Mouse (Mus musculus): Measurements from ENCODE around the gene Stac2. TPM values are rescaled to one million over a fixed set of nuclear protein-coding genes. Genes with fewer than 3 reads are reported as not detected.

The Stac2 gene
- 10 to 100 TPM; 47.7 to 56.4 (median 52.4) TPM for total RNA-seq (2022)

- no peak for DNase-seq (ENCODE audit: low spot score in 2 of 2)
Observed at GRCm38 (mm10) chr11:98052989-98053834, at the start of gene Stac2. TSS of gene Stac2 (minus strand) at chr11:98053462.

GRCm38 (mm10) chr11:98101332-98101731 is 48.1 kb upstream of the Stac2 start:
- DNase-seq (ENCODE audit: low spot score in 2 of 2): no peak

- DNase-seq (ENCODE audit: low spot score in 2 of 2): no peak
Observed at GRCm38 (mm10) chr11:98090583-98090982, 37.3 kb upstream of the Stac2 start.

- no peak for DNase-seq (ENCODE audit: low spot score in 2 of 2)
Observed at GRCm38 (mm10) chr11:98088224-98088623, 35.0 kb upstream of the Stac2 start.

- no peak for DNase-seq (ENCODE audit: low spot score in 2 of 2)
Observed at GRCm38 (mm10) chr11:98086574-98086973, 33.3 kb upstream of the Stac2 start.

- peak in 1 of 2 experiments; percentile 46 for DNase-seq (ENCODE audit: low spot score in 2 of 2)
Observed at GRCm38 (mm10) chr11:98086141-98086540, 32.9 kb upstream of the Stac2 start.

GRCm38 (mm10) chr11:98082745-98083144 is 29.5 kb upstream of the Stac2 start:
- DNase-seq (ENCODE audit: low spot score in 2 of 2): no peak

- no peak for DNase-seq (ENCODE audit: low spot score in 2 of 2)
Observed at GRCm38 (mm10) chr11:98080450-98080849, 27.2 kb upstream of the Stac2 start.

GRCm38 (mm10) chr11:98077086-98077485 is 23.8 kb upstream of the Stac2 start:
- DNase-seq (ENCODE audit: low spot score in 2 of 2): no peak

- peak; percentile 80 to 94 for DNase-seq (ENCODE audit: low spot score in 2 of 2)
Observed at GRCm38 (mm10) chr11:98075195-98075808, 22.0 kb upstream of the Stac2 start.

- DNase-seq (ENCODE audit: low spot score in 2 of 2): no peak
Observed at GRCm38 (mm10) chr11:98073442-98073841, 20.2 kb upstream of the Stac2 start.

GRCm38 (mm10) chr11:98067255-98067654 is 14.0 kb upstream of the Stac2 start:
- DNase-seq (ENCODE audit: low spot score in 2 of 2): no peak

GRCm38 (mm10) chr11:98066201-98066600 is 12.9 kb upstream of the Stac2 start:
- no peak for DNase-seq (ENCODE audit: low spot score in 2 of 2)

- DNase-seq (ENCODE audit: low spot score in 2 of 2): no peak
Observed at GRCm38 (mm10) chr11:98061904-98062562, 8.8 kb upstream of the Stac2 start.

- no peak for DNase-seq (ENCODE audit: low spot score in 2 of 2)
Observed at GRCm38 (mm10) chr11:98061441-98061840, 8.2 kb upstream of the Stac2 start.

GRCm38 (mm10) chr11:98060104-98060692 is 6.9 kb upstream of the Stac2 start:
- DNase-seq (ENCODE audit: low spot score in 2 of 2): peak in 1 of 2 experiments; percentile 36

GRCm38 (mm10) chr11:98059662-98060061 is 6.4 kb upstream of the Stac2 start:
- no peak for DNase-seq (ENCODE audit: low spot score in 2 of 2)

- no peak for DNase-seq (ENCODE audit: low spot score in 2 of 2)
Observed at GRCm38 (mm10) chr11:98057998-98058397, 4.7 kb upstream of the Stac2 start.

- no peak for DNase-seq (ENCODE audit: low spot score in 2 of 2)
Observed at GRCm38 (mm10) chr11:98057466-98057865, 4.2 kb upstream of the Stac2 start.

- no peak for DNase-seq (ENCODE audit: low spot score in 2 of 2)
Observed at GRCm38 (mm10) chr11:98052129-98052988, 903 bp downstream of the Stac2 start.

GRCm38 (mm10) chr11:98051611-98052128 is 1.6 kb downstream of the Stac2 start:
- DNase-seq (ENCODE audit: low spot score in 2 of 2): no peak
